Mouse (Mus musculus) kidney, adult 2 months (tissue): ENCODE data around the gene Dcaf4.

Experiments
- CTCF ChIP-seq: fragments of 200-500 bp; conservative IDR thresholded peaks from 2 replicates; pipeline ENCODE4 v1.5.1; 2011; ENCODE audit warnings: low read depth, mild to moderate bottlenecking, control low read depth, low read length, moderate library complexity, mixed read lengths; ENCODE audit not compliant: insufficient read depth, insufficient read length
- POLR2A ChIP-seq: fragments of 200-500 bp; IDR thresholded peaks from one replicate; pipeline ENCODE4 v1.6.1; 2011; ENCODE audit warnings: low read depth, low read length, control low read depth

DNA sequence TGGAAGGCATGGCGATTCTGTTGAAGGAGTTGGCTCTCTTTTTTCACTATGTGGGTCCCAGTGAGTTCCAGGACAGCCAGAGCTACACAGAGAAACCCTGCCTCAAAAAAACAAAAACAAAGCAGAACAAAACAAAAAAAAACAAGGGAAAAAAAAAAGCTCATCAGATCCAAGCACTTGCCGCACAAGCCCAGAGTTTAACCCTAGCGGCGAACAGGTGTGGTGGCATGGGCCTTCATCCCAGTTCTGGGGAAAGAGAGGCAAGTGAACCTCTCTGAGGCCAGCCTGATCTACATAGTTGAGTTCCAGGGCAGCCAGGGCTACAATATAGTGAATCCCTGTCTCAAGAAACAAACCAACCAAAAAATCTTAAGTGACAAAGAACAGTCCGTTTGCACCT, 57.2 kb downstream of the Dcaf4 start:
- TF ChIP-seq POLR2A (no peak), CTCF (no peak)
